Mouse (Mus musculus): ENCODE results near the gene Rasa3. TPM values are rescaled to one million over a fixed set of nuclear protein-coding genes. Genes with fewer than 3 reads are reported as not detected.

Rasa3 gene
- total and polyA plus RNA-seq, 3 experiments: 22.4 to 28.0 TPM; not detected in 1

DNA sequence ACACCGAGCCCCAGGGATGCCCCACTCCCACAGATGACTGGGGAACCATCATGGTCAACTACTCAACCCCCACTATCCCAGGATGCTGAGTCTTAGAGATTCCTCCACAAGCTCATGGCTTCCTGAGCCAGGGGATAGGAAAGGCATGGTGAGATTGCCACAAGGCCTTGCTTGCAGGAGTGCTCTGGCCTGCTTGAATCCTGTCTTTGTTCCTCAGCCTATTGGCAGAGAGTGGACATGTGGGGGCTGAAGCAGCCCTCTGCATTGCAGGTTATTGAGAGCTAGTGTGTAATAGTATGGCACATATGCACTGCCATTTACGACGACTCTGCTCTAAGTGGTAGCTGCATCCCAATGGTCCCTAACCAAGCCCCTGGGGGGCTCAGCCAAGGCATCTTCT lies 147.0 kb downstream of the Rasa3 start:
- Histone ChIP-seq H3K9me3 (replicated peaks; ENCODE audit: insufficient read depth, low read length) (no peaks in the 10 kb centered on the region), H3K4me1 (ENCODE audit: control insufficient read depth in 1 of 2, insufficient read depth in 2 of 2, low read length in 2 of 2) (peaks cover 9 to 26% of the 10 kb centered on the region in 2 experiments), H3K79me2 (ENCODE audit: control insufficient read depth, insufficient read depth, low read length, poor library complexity) (no peaks in the 10 kb centered on the region), H3K36me3 (ENCODE audit: control insufficient read depth in 1 of 2, insufficient read depth in 2 of 2, low read length in 2 of 2) (peaks cover 0 to 14% of the 10 kb centered on the region in 2 experiments; a peak in 2 of 4 replicates), H3K9ac (ENCODE audit: control insufficient read depth, low read depth, low read length, poor library complexity, severe bottlenecking) (no peak overlapping the region), H3K4me3 (ENCODE audit: control insufficient read depth in 1 of 2, insufficient read depth in 1 of 2, low read depth in 2 of 2, low read length in 2 of 2) (no peak overlapping the region), H3K27ac (ENCODE audit: control insufficient read depth, low read depth, low read length) (peak overlapping the region; percentile 36), H3K27me3 (ENCODE audit: control insufficient read depth in 1 of 2, insufficient read depth in 2 of 2, low read length in 2 of 2) (no peaks in the 10 kb centered on the region)
- TF ChIP-seq USF1 (IDR thresholded peaks at IDR 0.05; ENCODE audit: low read depth, low read length) (no peak), MYB (IDR thresholded peaks at IDR 0.05; ENCODE audit: low read depth, low read length) (no peak), E2F4 (IDR thresholded peaks at IDR 0.05; ENCODE audit: borderline replicate concordance, low read depth, low read length) (no peak), ETS1 (IDR thresholded peaks at IDR 0.05; ENCODE audit: low read depth, low read length) (no peak), SMC3 (IDR thresholded peaks at IDR 0.05; ENCODE audit: low read depth, low read length) (no peak), CTCF (IDR thresholded peaks at IDR 0.05 in 2 of 3, conservative IDR thresholded peaks at IDR 0.05 in 1 of 3; ENCODE audit: control insufficient read depth in 1 of 3, insufficient read depth in 1 of 3, low read depth in 2 of 3, low read length in 3 of 3, poor library complexity in 1 of 3, severe bottlenecking in 1 of 3) (no peak), JUND (IDR thresholded peaks at IDR 0.05; ENCODE audit: low read depth, low read length) (no peak), POLR2AphosphoS2 (IDR thresholded peaks at IDR 0.05; ENCODE audit: low read length) (no peak), CHD1 (IDR thresholded peaks at IDR 0.05; ENCODE audit: low read depth, low read length) (no peak), CHD2 (IDR thresholded peaks at IDR 0.05; ENCODE audit: low read length) (no peak), GATA1 (IDR thresholded peaks at IDR 0.05; ENCODE audit: low read depth, low read length) (no peak), RAD21 (IDR thresholded peaks at IDR 0.05; ENCODE audit: low read depth, low read length) (no peak), NELFE (IDR thresholded peaks at IDR 0.05; ENCODE audit: low read depth, low read length) (no peak), POLR2A (IDR thresholded peaks at IDR 0.05; ENCODE audit: control insufficient read depth in 1 of 2, insufficient read depth in 1 of 2, low read depth in 1 of 2, low read length in 2 of 2, poor library complexity in 1 of 2) (no peak), EP300 (IDR thresholded peaks at IDR 0.05; ENCODE audit: low read depth in 1 of 2, low read length in 2 of 2) (no peak), USF2 (IDR thresholded peaks at IDR 0.05; ENCODE audit: borderline replicate concordance in 1 of 2, insufficient read depth in 1 of 2, low read depth in 1 of 2, low read length in 2 of 2) (no peak), BHLHE40 (IDR thresholded peaks at IDR 0.05; ENCODE audit: borderline replicate concordance, low read depth, low read length) (no peak), MXI1 (IDR thresholded peaks at IDR 0.05; ENCODE audit: low read depth, low read length) (no peak), GABPA (IDR thresholded peaks at IDR 0.05; ENCODE audit: low read depth, low read length) (no peak), TCF12 (IDR thresholded peaks at IDR 0.05; ENCODE audit: low read depth, low read length) (no peak)
- no peak for DNase-seq (ENCODE audit: low read depth, low spot score)

DNA sequence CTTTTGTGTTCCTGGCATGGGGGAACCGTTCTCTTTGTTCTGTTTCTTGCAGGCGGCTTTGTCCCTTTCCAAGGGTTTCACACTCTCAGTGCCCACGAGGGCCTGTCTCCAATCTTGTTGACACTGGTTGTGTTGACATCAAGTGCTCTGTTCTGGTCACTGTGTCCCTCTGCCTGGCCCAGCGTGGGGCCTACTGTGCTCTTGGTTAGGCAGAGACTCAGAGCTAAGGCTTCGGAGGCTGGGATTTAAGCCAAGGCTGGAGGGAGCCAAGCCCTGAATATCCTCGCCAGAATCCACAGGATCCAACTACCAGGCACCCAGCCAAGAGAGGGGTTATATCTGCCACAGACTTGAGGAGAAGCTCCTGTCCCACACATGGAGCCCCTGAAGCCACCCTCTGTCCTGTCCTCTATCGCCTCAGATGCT lies 147.5 kb downstream of the Rasa3 start:
- H3K79me2 ChIP-seq (ENCODE audit: control insufficient read depth, insufficient read depth, low read length, poor library complexity): no peaks in the 10 kb centered on the region
- no peak overlapping the region for H3K27ac ChIP-seq (ENCODE audit: control insufficient read depth, low read depth, low read length)
- H3K9ac ChIP-seq (ENCODE audit: control insufficient read depth, low read depth, low read length, poor library complexity, severe bottlenecking): no peak overlapping the region
- no peak for TF ChIP-seq SIN3A (IDR thresholded peaks at IDR 0.05; ENCODE audit: low read length)
- no peak for TF ChIP-seq HCFC1 (IDR thresholded peaks at IDR 0.05; ENCODE audit: low read depth, low read length)
- no peak for TF ChIP-seq ZKSCAN1 (IDR thresholded peaks at IDR 0.05; ENCODE audit: low read depth, low read length)
- no peak for TF ChIP-seq ELF1 (IDR thresholded peaks at IDR 0.05; ENCODE audit: low read depth, low read length)
- no peak for TF ChIP-seq SMC3 (IDR thresholded peaks at IDR 0.05; ENCODE audit: low read depth, low read length)
- TF ChIP-seq TBP (IDR thresholded peaks at IDR 0.05; ENCODE audit: low read depth, low read length): no peak
- TF ChIP-seq UBTF (IDR thresholded peaks at IDR 0.05; ENCODE audit: borderline replicate concordance, insufficient read depth, low read depth, low read length): no peak
- TF ChIP-seq USF1 (IDR thresholded peaks at IDR 0.05; ENCODE audit: low read depth, low read length): no peak
- no peak for TF ChIP-seq POLR2AphosphoS2 (IDR thresholded peaks at IDR 0.05; ENCODE audit: low read length)
- no peak for TF ChIP-seq ZC3H11A (IDR thresholded peaks at IDR 0.05; ENCODE audit: low read depth, low read length)
- TF ChIP-seq MAFK (IDR thresholded peaks at IDR 0.05; ENCODE audit: borderline replicate concordance, low read depth, low read length): no peak
- no peak for TF ChIP-seq TAL1 (IDR thresholded peaks at IDR 0.05; ENCODE audit: low read length)
- no peak for TF ChIP-seq CTCF (IDR thresholded peaks at IDR 0.05 in 2 of 3, conservative IDR thresholded peaks at IDR 0.05 in 1 of 3; ENCODE audit: control insufficient read depth in 1 of 3, insufficient read depth in 1 of 3, low read depth in 2 of 3, low read length in 3 of 3, poor library complexity in 1 of 3, severe bottlenecking in 1 of 3)
- no peak for TF ChIP-seq ETS1 (IDR thresholded peaks at IDR 0.05; ENCODE audit: low read depth, low read length)
- TF ChIP-seq MAZ (IDR thresholded peaks at IDR 0.05; ENCODE audit: low read depth, low read length): no peak
- TF ChIP-seq MYB (IDR thresholded peaks at IDR 0.05; ENCODE audit: low read depth, low read length): no peak
- TF ChIP-seq KAT2A (conservative IDR thresholded peaks at IDR 0.05; ENCODE audit: low read depth, low read length): no peak
- no peak for TF ChIP-seq ZMIZ1 (IDR thresholded peaks at IDR 0.05; ENCODE audit: low read depth, low read length)
- peak; percentile 37 for DNase-seq (ENCODE audit: low read depth, low spot score)
- peaks cover 9 to 26% of the 10 kb centered on the region in 2 experiments for H3K4me1 ChIP-seq (ENCODE audit: control insufficient read depth in 1 of 2, insufficient read depth in 2 of 2, low read length in 2 of 2)
- peaks cover 0 to 14% of the 10 kb centered on the region in 2 experiments; a peak in 2 of 4 replicates for H3K36me3 ChIP-seq (ENCODE audit: control insufficient read depth in 1 of 2, insufficient read depth in 2 of 2, low read length in 2 of 2)
- H3K9me3 ChIP-seq (replicated peaks; ENCODE audit: insufficient read depth, low read length): no peaks in the 10 kb centered on the region
- H3K4me3 ChIP-seq (ENCODE audit: control insufficient read depth in 1 of 2, insufficient read depth in 1 of 2, low read depth in 2 of 2, low read length in 2 of 2): no peak overlapping the region
- no peaks in the 10 kb centered on the region for H3K27me3 ChIP-seq (ENCODE audit: control insufficient read depth in 1 of 2, insufficient read depth in 2 of 2, low read length in 2 of 2)

All from MEL (cell line).